Mouse (Mus musculus) heart, postnatal 0 days (tissue): Measurements from ENCODE around the gene Xrcc4.

Experiments
- CTCF ChIP-seq: IDR thresholded peaks from 2 replicates; pipeline ENCODE4 v1.5.1; 2016; ENCODE audit warnings: antibody characterized with exemption, control low read depth, low read depth
- EP300 ChIP-seq: IDR thresholded peaks from 2 replicates; pipeline ENCODE4 v1.6.1; 2016; ENCODE audit warnings: antibody characterized with exemption, low read depth

DNA sequence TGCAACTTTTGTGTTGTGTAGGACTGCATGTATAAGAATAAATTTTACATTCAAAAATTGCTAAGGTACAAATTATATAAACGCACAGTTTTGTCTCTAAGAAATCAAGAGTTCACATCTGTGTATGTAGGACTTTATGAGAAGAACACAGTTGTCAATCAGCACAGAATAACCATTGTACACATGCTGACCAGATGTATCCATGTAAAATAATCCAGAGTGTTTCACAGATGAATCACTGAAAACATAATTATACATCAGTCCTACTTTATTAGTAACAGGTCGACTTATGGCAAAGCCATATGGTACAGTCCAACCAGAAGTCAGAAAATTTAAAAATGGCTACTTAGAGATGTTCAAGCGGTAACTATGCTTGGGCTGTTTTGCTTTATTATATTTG, 216.7 kb downstream of the Xrcc4 start:
- no peak for TF ChIP-seq CTCF
- TF ChIP-seq EP300 = no peak
